Mouse (Mus musculus): Measurements from ENCODE around the gene Ppif. TPM values are rescaled to one million over a fixed set of nuclear protein-coding genes. Genes with fewer than 3 reads are reported as not detected.

The Ppif gene
- polyA plus RNA-seq, 1 experiment from 2014 or later: 34.1 TPM

- H3K9me3 ChIP-seq: no peaks in the 10 kb centered on the region
- no peak overlapping the region for H3K4me3 ChIP-seq
- peaks cover 59% of the 10 kb centered on the region for H3K4me1 ChIP-seq
- H3K27me3 ChIP-seq: no peaks in the 10 kb centered on the region
- 65% methylated on average over 4 of the region's 4 CpGs for WGBS
- ATAC-seq (ENCODE audit: insufficient number of reproducible peaks, insufficient read depth, low FRiP score, low TSS enrichment, low read depth): no peak
- H3K9ac ChIP-seq: no peak overlapping the region
- peak overlapping the region; percentile 57; the same call in 1 of the 2 replicates for H3K27ac ChIP-seq
- no peak overlapping the region for H3K4me2 ChIP-seq
- H3K36me3 ChIP-seq: peaks cover 48% of the 10 kb centered on the region
Observed at GRCm38 (mm10) chr14:25739957-25740565, 46.1 kb downstream of the Ppif start.

- peaks cover 47% of the 10 kb centered on the region for H3K4me1 ChIP-seq
- H3K4me3 ChIP-seq: no peak overlapping the region
- H3K4me2 ChIP-seq: no peak overlapping the region
- no peaks in the 10 kb centered on the region for H3K27me3 ChIP-seq
- no peak for ATAC-seq (ENCODE audit: insufficient number of reproducible peaks, insufficient read depth, low FRiP score, low TSS enrichment, low read depth)
- H3K27ac ChIP-seq: no peak overlapping the region
- 77% methylated on average over 3 of the region's 3 CpGs for WGBS
- H3K36me3 ChIP-seq: peaks cover 58% of the 10 kb centered on the region
- no peaks in the 10 kb centered on the region for H3K9me3 ChIP-seq
- H3K9ac ChIP-seq: no peak overlapping the region
Observed at GRCm38 (mm10) chr14:25741211-25741610, 47.3 kb downstream of the Ppif start.

- peaks cover 64% of the 10 kb centered on the region for H3K36me3 ChIP-seq
- H3K9me3 ChIP-seq: no peaks in the 10 kb centered on the region
- H3K4me1 ChIP-seq: peaks cover 40% of the 10 kb centered on the region
- no peak for ATAC-seq (ENCODE audit: insufficient number of reproducible peaks, insufficient read depth, low FRiP score, low TSS enrichment, low read depth)
- H3K9ac ChIP-seq: no peak overlapping the region
- no peak overlapping the region for H3K4me2 ChIP-seq
- 63% methylated on average over 5 of the region's 5 CpGs for WGBS
- no peak overlapping the region for H3K4me3 ChIP-seq
- H3K27ac ChIP-seq: no peak overlapping the region
- no peaks in the 10 kb centered on the region for H3K27me3 ChIP-seq
Observed at GRCm38 (mm10) chr14:25741840-25742367, 48.0 kb downstream of the Ppif start.

GRCm38 (mm10) chr14:25742943-25743342, 49.0 kb downstream of the Ppif start:
- Histone ChIP-seq H3K27me3 (no peaks in the 10 kb centered on the region), H3K9me3 (no peaks in the 10 kb centered on the region), H3K27ac (no peak overlapping the region), H3K9ac (no peak overlapping the region), H3K4me1 (peaks cover 39% of the 10 kb centered on the region), H3K4me3 (no peak overlapping the region), H3K4me2 (no peak overlapping the region), H3K36me3 (peaks cover 65% of the 10 kb centered on the region)
- WGBS: 92% methylated on average over 5 of the region's 5 CpGs
- no peak for ATAC-seq (ENCODE audit: insufficient number of reproducible peaks, insufficient read depth, low FRiP score, low TSS enrichment, low read depth)

GRCm38 (mm10) chr14:25745365-25746184, 51.6 kb downstream of the Ppif start:
- Histone ChIP-seq H3K9ac (no peak overlapping the region), H3K36me3 (peaks cover 59% of the 10 kb centered on the region), H3K4me3 (no peak overlapping the region), H3K27ac (no peak overlapping the region), H3K27me3 (no peaks in the 10 kb centered on the region), H3K4me2 (no peak overlapping the region), H3K4me1 (peaks cover 43% of the 10 kb centered on the region), H3K9me3 (no peaks in the 10 kb centered on the region)
- no peak for ATAC-seq (ENCODE audit: insufficient number of reproducible peaks, insufficient read depth, low FRiP score, low TSS enrichment, low read depth)
- WGBS: 75% methylated on average over 11 of the region's 11 CpGs

- no peak overlapping the region for H3K27ac ChIP-seq
- no peak for ATAC-seq (ENCODE audit: insufficient number of reproducible peaks, insufficient read depth, low FRiP score, low TSS enrichment, low read depth)
- no peak overlapping the region for H3K4me2 ChIP-seq
- H3K4me1 ChIP-seq: peaks cover 44% of the 10 kb centered on the region
- no peaks in the 10 kb centered on the region for H3K27me3 ChIP-seq
- H3K36me3 ChIP-seq: peaks cover 59% of the 10 kb centered on the region
- no peak overlapping the region for H3K9ac ChIP-seq
- H3K4me3 ChIP-seq: no peak overlapping the region
- H3K9me3 ChIP-seq: no peaks in the 10 kb centered on the region
- WGBS: 92% methylated on average over 6 of the region's 6 CpGs
Observed at GRCm38 (mm10) chr14:25746371-25746770, 52.4 kb downstream of the Ppif start.

- no peak overlapping the region for H3K4me3 ChIP-seq
- H3K36me3 ChIP-seq: peaks cover 61% of the 10 kb centered on the region
- 72% methylated on average over 21 of the region's 21 CpGs for WGBS
- H3K9ac ChIP-seq: no peak overlapping the region
- H3K9me3 ChIP-seq: no peaks in the 10 kb centered on the region
- no peaks in the 10 kb centered on the region for H3K27me3 ChIP-seq
- peak overlapping the region; percentile 39; the same call in 1 of the 2 replicates for H3K27ac ChIP-seq
- 0 out of 2 replicates have a peak, but pooled peaks have one; percentile 8 for ATAC-seq (ENCODE audit: insufficient number of reproducible peaks, insufficient read depth, low FRiP score, low TSS enrichment, low read depth)
- H3K4me2 ChIP-seq: no peak overlapping the region
- peaks cover 47% of the 10 kb centered on the region for H3K4me1 ChIP-seq
Observed at GRCm38 (mm10) chr14:25746971-25747945, 53.3 kb downstream of the Ppif start.

- Histone ChIP-seq H3K36me3 (peaks cover 59% of the 10 kb centered on the region), H3K4me3 (no peak overlapping the region), H3K9me3 (no peaks in the 10 kb centered on the region), H3K4me2 (no peak overlapping the region), H3K27me3 (no peaks in the 10 kb centered on the region), H3K27ac (peak overlapping the region; percentile 39; the same call in 1 of the 2 replicates), H3K9ac (no peak overlapping the region), H3K4me1 (peaks cover 49% of the 10 kb centered on the region)
- 63% methylated on average over 7 of the region's 7 CpGs for WGBS
- ATAC-seq (ENCODE audit: insufficient number of reproducible peaks, insufficient read depth, low FRiP score, low TSS enrichment, low read depth): 0 out of 2 replicates have a peak, but pooled peaks have one; percentile 8
Observed at GRCm38 (mm10) chr14:25747996-25748756, 54.2 kb downstream of the Ppif start.

GRCm38 (mm10) chr14:25749143-25749909, 55.4 kb downstream of the Ppif start:
- no peaks in the 10 kb centered on the region for H3K9me3 ChIP-seq
- peak overlapping the region; percentile 16; the same call in 1 of the 2 replicates for H3K4me2 ChIP-seq
- no peak overlapping the region for H3K4me3 ChIP-seq
- peak overlapping the region; percentile 68 for H3K27ac ChIP-seq
- no peaks in the 10 kb centered on the region for H3K27me3 ChIP-seq
- WGBS: 14% methylated on average over 13 of the region's 13 CpGs
- no peak for ATAC-seq (ENCODE audit: insufficient number of reproducible peaks, insufficient read depth, low FRiP score, low TSS enrichment, low read depth)
- H3K4me1 ChIP-seq: peaks cover 55% of the 10 kb centered on the region
- no peak overlapping the region for H3K9ac ChIP-seq
- H3K36me3 ChIP-seq: peaks cover 58% of the 10 kb centered on the region
